8 mouse cellular contexts compared by ENCODE assay signal in the genomic region with DNA sequence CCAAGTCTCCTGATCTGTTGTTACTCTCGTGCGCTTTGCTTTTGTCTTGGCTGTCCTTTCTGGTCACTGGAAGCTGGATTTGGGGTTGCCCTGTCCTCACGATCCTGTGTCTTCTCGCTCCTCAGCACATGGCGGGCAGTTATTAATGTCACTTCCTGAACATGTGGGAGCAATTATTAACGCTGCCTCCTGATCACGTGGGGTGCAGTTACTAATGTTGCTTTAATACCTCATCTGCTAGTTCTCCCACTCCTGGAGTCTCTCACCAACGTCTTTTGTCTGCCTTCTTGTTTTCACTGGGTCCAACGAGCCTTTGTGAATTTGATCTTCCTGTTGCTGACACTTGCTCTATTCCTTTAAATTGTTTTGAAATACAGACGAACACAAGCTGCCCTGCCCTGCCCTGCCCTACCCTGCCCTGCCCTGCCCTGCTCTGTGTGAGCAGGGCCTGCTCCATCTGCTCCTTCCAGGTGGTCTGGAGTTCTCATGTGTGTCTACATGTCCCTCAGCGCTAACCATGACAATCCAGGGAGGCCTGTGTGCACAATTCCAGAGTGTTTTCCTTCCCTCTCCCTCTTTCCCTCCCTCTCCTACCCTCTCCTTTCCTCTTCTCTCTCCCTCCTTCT. TPM values are rescaled to one million over a fixed set of nuclear protein-coding genes. Genes with fewer than 3 reads are reported as not detected.
DNase-seq lines count a peak whose midpoint lies in the region; ATAC-seq and TF ChIP-seq lines count a peak whose summit lies in the region.

No protein-coding gene starts in this region.

- DNase-seq in cerebellum, adult 11-12 months = peak; percentile 30
- no peak for DNase-seq in cerebellum, adult 11 months
- DNase-seq in MEL (ENCODE audit: low read depth, low spot score) = no peak
- peak; percentile 67 for DNase-seq in hindlimb bud, embryonic 11.5 days (ENCODE audit: extremely low spot score, low read depth, low spot score)
- DNase-seq in limb, embryonic 14.5 days (ENCODE audit: low spot score) = peak; percentile 65
- DNase-seq in frontal cortex, adult 2 months (ENCODE audit: extremely low spot score in 1 of 2, low spot score in 1 of 2) = no peak
- no peak for DNase-seq in ovary, postnatal 14 days (ENCODE audit: low spot score)

- 10% methylated on average over 11 of the region's 11 CpGs for WGBS in limb, embryonic 14.5 days

- H3K4me2 ChIP-seq in limb, embryonic 14.5 days (replicated peaks; ENCODE audit: low read depth, low read length, severe bottlenecking) = no peak overlapping the region

- peaks cover 11 to 18% of the 10 kb centered on the region in 2 experiments for H3K27me3 ChIP-seq in MEL (ENCODE audit: control insufficient read depth in 1 of 2, insufficient read depth in 2 of 2, low read length in 2 of 2)
- no peaks in the 10 kb centered on the region for H3K27me3 ChIP-seq in limb, embryonic 14.5 days (ENCODE audit: control insufficient read depth, insufficient read depth, low read length)

- ATAC-seq in limb, embryonic 14.5 days (ENCODE audit: low FRiP score, low read depth) = peak; percentile 72; the same call in 1 of the 2 replicates
- no peak for ATAC-seq in megakaryocyte progenitor cell, adult 5-6 weeks (replicated peaks; ENCODE audit: poor library complexity)

- no peaks in the 10 kb centered on the region for H3K4me1 ChIP-seq in MEL (ENCODE audit: control insufficient read depth in 1 of 2, insufficient read depth in 2 of 2, low read length in 2 of 2)
- H3K4me1 ChIP-seq in limb, embryonic 14.5 days (ENCODE audit: control insufficient read depth, insufficient read depth, low read length) = peaks cover 21% of the 10 kb centered on the region

- TF ChIP-seq RAD21 in MEL (IDR thresholded peaks at IDR 0.05; ENCODE audit: low read depth, low read length) = no peak

- H3K79me2 ChIP-seq in MEL (ENCODE audit: control insufficient read depth, insufficient read depth, low read length, poor library complexity) = no peaks in the 10 kb centered on the region

- H3K27ac ChIP-seq in MEL (ENCODE audit: control insufficient read depth, low read depth, low read length) = no peak overlapping the region
- H3K27ac ChIP-seq in limb, embryonic 14.5 days (replicated peaks; ENCODE audit: low read depth, low read length) = peak overlapping the region; percentile 81

- no peak for TF ChIP-seq POLR2A in MEL (IDR thresholded peaks at IDR 0.05; ENCODE audit: control insufficient read depth in 1 of 2, insufficient read depth in 1 of 2, low read depth in 1 of 2, low read length in 2 of 2, poor library complexity in 1 of 2)
- TF ChIP-seq POLR2A in limb, embryonic 14.5 days (IDR thresholded peaks at IDR 0.05; ENCODE audit: borderline replicate concordance, extremely low read depth, insufficient read depth, insufficient read length) = no peak

- TF ChIP-seq EP300 in MEL (IDR thresholded peaks at IDR 0.05; ENCODE audit: low read depth in 1 of 2, low read length in 2 of 2) = no peak

- no peaks in the 10 kb centered on the region for H3K36me3 ChIP-seq in MEL (ENCODE audit: control insufficient read depth in 1 of 2, insufficient read depth in 2 of 2, low read length in 2 of 2)
- H3K36me3 ChIP-seq in limb, embryonic 14.5 days (ENCODE audit: control insufficient read depth, insufficient read depth, low read length) = no peaks in the 10 kb centered on the region

- H3K4me3 ChIP-seq in MEL (ENCODE audit: control insufficient read depth in 1 of 2, insufficient read depth in 1 of 2, low read depth in 2 of 2, low read length in 2 of 2) = no peak overlapping the region
- H3K4me3 ChIP-seq in limb, embryonic 14.5 days (replicated peaks; ENCODE audit: low read length) = no peak overlapping the region

- TF ChIP-seq CTCF in MEL (IDR thresholded peaks at IDR 0.05 in 2 of 3, conservative IDR thresholded peaks at IDR 0.05 in 1 of 3; ENCODE audit: control insufficient read depth in 1 of 3, insufficient read depth in 1 of 3, low read depth in 2 of 3, low read length in 3 of 3, poor library complexity in 1 of 3, severe bottlenecking in 1 of 3) = no peak

- H3K9me3 ChIP-seq in MEL (replicated peaks; ENCODE audit: insufficient read depth, low read length) = no peaks in the 10 kb centered on the region
- no peaks in the 10 kb centered on the region for H3K9me3 ChIP-seq in limb, embryonic 14.5 days (ENCODE audit: control insufficient read depth, low read length)

- no peak overlapping the region for H3K9ac ChIP-seq in MEL (ENCODE audit: control insufficient read depth, low read depth, low read length, poor library complexity, severe bottlenecking)
- H3K9ac ChIP-seq in limb, embryonic 14.5 days (ENCODE audit: low read depth, low read length, severe bottlenecking) = 0 out of 2 replicates have a peak overlapping the region, but pooled peaks have one; percentile 29

TF ChIP-seq in MEL, 35 proteins besides CTCF, POLR2A, EP300 and RAD21:
- 0 out of 2 replicates have a peak, but pooled peaks have one; percentile 10 for TF ChIP-seq USF1 (IDR thresholded peaks at IDR 0.05; ENCODE audit: low read depth, low read length)
- no peak for TF ChIP-seq GATA1 (IDR thresholded peaks at IDR 0.05; ENCODE audit: low read depth, low read length)

RNA-seq across cellular contexts. Expression of gene Phc2, which starts 16.2 kb away (rescaled TPM):
- total RNA-seq in MEL (2012; rRNA removed) = 20.4 and 23.7 TPM in 2 replicates
- 10 to 100 TPM in 1 of 2 experiments, not detected in 1; 65.5 TPM for polyA plus RNA-seq in MEL (2012; ENCODE audit: insufficient read depth in 1 of 2, insufficient read length in 2 of 2, low read depth in 1 of 2, low replicate concordance in 2 of 2, missing spikeins in 1 of 2)
- 103 and 120 TPM in 2 replicates for polyA plus RNA-seq in limb, embryonic 14.5 days (2012; rRNA removed)
- polyA plus RNA-seq in limb, embryonic 14.5 days (2014; fragmentation: Nextera tagmentation; extraction: Ambion mirVana) = 69.8 and 73.7 TPM in 2 replicates
- 28.0 and 35.0 TPM in 2 replicates for total RNA-seq in megakaryocyte progenitor cell, adult 5-6 weeks (2015)
- total RNA-seq in megakaryocyte progenitor cell, adult 5-6 weeks (2017) = 13.9 and 21.2 TPM in 2 replicates
- polyA plus RNA-seq in frontal cortex, adult 2 months (2012; rRNA removed) = 104 and 110 TPM in 2 replicates

RNA-seq across cellular contexts. Expression of gene Tlr12, which starts 52.3 kb away (rescaled TPM):
- total RNA-seq in MEL (2012; rRNA removed) = not detected in 2 replicates
- polyA plus RNA-seq in MEL (2012; ENCODE audit: insufficient read depth in 1 of 2, insufficient read length in 2 of 2, low read depth in 1 of 2, low replicate concordance in 2 of 2, missing spikeins in 1 of 2) = not detected
- 0.82 and 0.95 TPM in 2 replicates for polyA plus RNA-seq in limb, embryonic 14.5 days (2012; rRNA removed)
- polyA plus RNA-seq in limb, embryonic 14.5 days (2014; fragmentation: Nextera tagmentation; extraction: Ambion mirVana) = 0.19 and 0.40 TPM in 2 replicates
- total RNA-seq in megakaryocyte progenitor cell, adult 5-6 weeks (2015) = 0.15 and 0.49 TPM in 2 replicates
- total RNA-seq in megakaryocyte progenitor cell, adult 5-6 weeks (2017) = 0.27 and 1.2 TPM in 2 replicates
- 0.76 and 1.00 TPM in 2 replicates for polyA plus RNA-seq in frontal cortex, adult 2 months (2012; rRNA removed)

Comparison
In these comparisons a context has a peak if more than half of its experiments do, and no peak if none do; other contexts are left out.
1. DNase-seq: peak in cerebellum, adult 11-12 months (single experiment), hindlimb bud, embryonic 11.5 days (single experiment) and limb, embryonic 14.5 days (single experiment); none in cerebellum, adult 11 months (single experiment), MEL (single experiment), frontal cortex, adult 2 months (0 of 2) and ovary, postnatal 14 days (single experiment).